Mouse (Mus musculus): ENCODE data around the gene Fam129b. TPM values are rescaled to one million over a fixed set of nuclear protein-coding genes. Genes with fewer than 3 reads are reported as not detected.
A peak's percentile ranks its signal among the peaks of the same experiment; 100 is the strongest.

Fam129b gene
- polyA plus RNA-seq, 1 experiment, result 90.1 TPM

- H3K4me3 ChIP-seq (ENCODE audit: insufficient read depth, low read length), result no peak overlapping the region
- no peak overlapping the region for H3K27ac ChIP-seq (ENCODE audit: insufficient read depth, low read depth, low read length)
- H3K4me1 ChIP-seq (ENCODE audit: control insufficient read depth, insufficient read depth, low read length), result peaks cover 81% of the 10 kb centered on the region
- no peak for TF ChIP-seq POLR2A (IDR thresholded peaks at IDR 0.05; ENCODE audit: borderline replicate concordance, low read depth, low read length)
- no peak; the same call in 1 of the 2 replicates for TF ChIP-seq CTCF (IDR thresholded peaks at IDR 0.05; ENCODE audit: low read depth, low read length)
Observed at GRCm38 (mm10) chr2:32884745-32885144, 8.8 kb downstream of the Fam129b start.

- TF ChIP-seq POLR2A (IDR thresholded peaks at IDR 0.05; ENCODE audit: borderline replicate concordance, low read depth, low read length) (no peak), CTCF (IDR thresholded peaks at IDR 0.05; ENCODE audit: low read depth, low read length) (no peak)
- no peak overlapping the region for H3K4me3 ChIP-seq (ENCODE audit: insufficient read depth, low read length)
- H3K27ac ChIP-seq (ENCODE audit: insufficient read depth, low read depth, low read length), result no peak overlapping the region
- H3K4me1 ChIP-seq (ENCODE audit: control insufficient read depth, insufficient read depth, low read length), result peaks cover 85% of the 10 kb centered on the region
Observed at GRCm38 (mm10) chr2:32888029-32888428, 12.1 kb downstream of the Fam129b start.

DNA sequence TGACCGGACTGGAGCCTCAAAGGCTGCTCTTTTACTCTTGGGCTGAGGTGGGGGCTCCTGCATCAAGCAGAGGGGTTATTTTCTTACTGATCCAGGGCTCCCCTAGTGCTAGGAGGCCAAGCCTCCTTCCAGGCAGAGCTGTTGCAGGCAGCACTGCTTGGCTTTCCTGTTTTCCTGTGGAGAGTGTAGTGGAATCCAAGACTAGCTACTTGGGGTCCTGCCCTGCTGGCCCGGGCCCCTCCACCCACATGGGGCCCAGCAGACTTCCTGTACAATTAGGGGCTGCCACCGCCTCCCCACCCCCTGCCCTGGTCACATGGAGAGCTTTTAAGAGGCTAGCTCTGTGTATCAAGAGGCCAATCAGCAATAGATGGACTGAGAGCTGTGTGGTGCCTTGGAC, 12.6 kb downstream of the Fam129b start:
- TF ChIP-seq POLR2A (IDR thresholded peaks at IDR 0.05; ENCODE audit: borderline replicate concordance, low read depth, low read length) (no peak), CTCF (IDR thresholded peaks at IDR 0.05; ENCODE audit: low read depth, low read length) (no peak)
- no peak overlapping the region for H3K4me3 ChIP-seq (ENCODE audit: insufficient read depth, low read length)
- peaks cover 85% of the 10 kb centered on the region for H3K4me1 ChIP-seq (ENCODE audit: control insufficient read depth, insufficient read depth, low read length)
- H3K27ac ChIP-seq (ENCODE audit: insufficient read depth, low read depth, low read length), result no peak overlapping the region

DNA sequence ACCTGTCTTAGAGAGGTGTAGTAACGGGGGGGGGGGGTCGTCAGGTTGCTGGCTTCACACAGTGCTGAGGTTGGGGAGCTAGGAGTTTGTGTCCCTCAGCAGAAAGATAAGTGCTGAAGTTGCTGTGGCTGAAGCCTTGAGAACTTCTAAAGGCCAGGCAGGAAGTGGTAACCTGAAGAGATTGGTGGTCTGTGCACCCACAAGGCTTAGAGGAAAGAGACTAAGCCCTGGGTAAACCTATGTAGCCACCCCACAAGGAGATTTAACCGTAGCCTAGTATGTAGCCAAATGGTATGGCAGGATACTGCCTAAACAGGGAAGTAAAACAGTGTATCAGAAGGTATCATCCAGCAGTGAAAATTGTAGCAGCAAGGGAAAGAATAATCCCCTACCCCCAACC, 14.4 kb downstream of the Fam129b start:
- Histone ChIP-seq H3K4me3 (ENCODE audit: insufficient read depth, low read length) (no peak overlapping the region), H3K27ac (ENCODE audit: insufficient read depth, low read depth, low read length) (no peak overlapping the region), H3K4me1 (ENCODE audit: control insufficient read depth, insufficient read depth, low read length) (peaks cover 85% of the 10 kb centered on the region)
- no peak for TF ChIP-seq POLR2A (IDR thresholded peaks at IDR 0.05; ENCODE audit: borderline replicate concordance, low read depth, low read length)

DNA sequence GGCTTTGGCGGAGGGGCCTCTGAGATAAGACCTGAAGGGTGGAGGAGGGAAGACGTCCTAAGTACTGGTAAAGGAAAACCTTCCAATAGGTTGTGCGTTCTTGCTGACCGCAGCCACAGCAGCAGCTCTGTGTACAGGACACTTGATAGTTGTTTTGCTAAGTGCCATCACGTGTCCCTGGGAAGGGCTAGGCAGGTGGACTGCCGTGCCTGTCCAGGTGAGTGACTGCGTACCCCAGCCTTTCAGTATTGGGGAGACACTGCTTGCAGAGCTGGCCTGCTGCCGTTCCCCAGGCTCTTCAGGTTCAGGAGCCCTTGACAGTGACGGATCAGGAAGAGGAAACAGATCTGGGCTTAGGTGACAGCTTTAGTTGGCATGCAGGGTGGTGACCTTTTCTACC, 15.4 kb downstream of the Fam129b start:
- no peak for TF ChIP-seq POLR2A (IDR thresholded peaks at IDR 0.05; ENCODE audit: borderline replicate concordance, low read depth, low read length)
- TF ChIP-seq CTCF (IDR thresholded peaks at IDR 0.05; ENCODE audit: low read depth, low read length), result no peak
- Histone ChIP-seq H3K4me3 (ENCODE audit: insufficient read depth, low read length) (no peak overlapping the region), H3K4me1 (ENCODE audit: control insufficient read depth, insufficient read depth, low read length) (peaks cover 84% of the 10 kb centered on the region), H3K27ac (ENCODE audit: insufficient read depth, low read depth, low read length) (no peak overlapping the region)

GRCm38 (mm10) chr2:32892490-32892889, 16.6 kb downstream of the Fam129b start:
- Histone ChIP-seq H3K27ac (ENCODE audit: insufficient read depth, low read depth, low read length) (no peak overlapping the region; the same call in 1 of the 2 replicates), H3K4me3 (ENCODE audit: insufficient read depth, low read length) (no peak overlapping the region), H3K4me1 (ENCODE audit: control insufficient read depth, insufficient read depth, low read length) (peaks cover 90% of the 10 kb centered on the region)
- TF ChIP-seq POLR2A (IDR thresholded peaks at IDR 0.05; ENCODE audit: borderline replicate concordance, low read depth, low read length) (no peak), CTCF (IDR thresholded peaks at IDR 0.05; ENCODE audit: low read depth, low read length) (no peak)

GRCm38 (mm10) chr2:32894097-32894496, 18.2 kb downstream of the Fam129b start:
- no peak for TF ChIP-seq CTCF (IDR thresholded peaks at IDR 0.05; ENCODE audit: low read depth, low read length)
- TF ChIP-seq POLR2A (IDR thresholded peaks at IDR 0.05; ENCODE audit: borderline replicate concordance, low read depth, low read length), result no peak
- no peak overlapping the region for H3K4me3 ChIP-seq (ENCODE audit: insufficient read depth, low read length)
- peak overlapping the region; percentile 47 for H3K27ac ChIP-seq (ENCODE audit: insufficient read depth, low read depth, low read length)
- peaks cover 92% of the 10 kb centered on the region for H3K4me1 ChIP-seq (ENCODE audit: control insufficient read depth, insufficient read depth, low read length)

DNA sequence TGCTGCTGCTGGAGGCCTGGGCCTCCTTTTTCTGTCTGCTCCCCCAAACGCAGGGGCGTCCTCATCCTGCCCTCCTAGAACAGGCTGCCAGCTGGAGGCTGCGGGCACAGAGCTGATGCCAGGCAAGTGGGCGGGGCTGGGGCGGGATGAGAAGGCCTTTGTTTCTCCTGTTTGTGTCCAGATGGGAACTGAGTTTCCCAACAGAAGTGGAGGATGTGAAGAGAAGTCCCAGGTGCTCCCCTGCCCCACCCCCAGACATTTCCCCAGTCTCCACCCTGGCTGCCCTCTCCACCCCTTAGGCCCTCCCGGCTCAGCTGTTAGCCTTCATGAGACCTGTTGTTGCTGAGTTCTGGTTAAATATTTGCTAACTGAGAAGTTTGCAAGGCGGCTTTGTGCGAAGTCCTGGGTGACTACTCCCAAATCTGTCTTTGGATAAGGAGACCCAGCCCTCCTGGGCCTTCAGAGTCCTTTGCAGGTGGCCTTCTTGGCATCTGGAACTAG, 19.7 kb downstream of the Fam129b start:
- H3K4me1 ChIP-seq (ENCODE audit: control insufficient read depth, insufficient read depth, low read length), result peaks cover 92% of the 10 kb centered on the region
- TF ChIP-seq POLR2A (IDR thresholded peaks at IDR 0.05; ENCODE audit: borderline replicate concordance, low read depth, low read length), result no peak

GRCm38 (mm10) chr2:32896507-32897147, 20.7 kb downstream of the Fam129b start:
- Histone ChIP-seq H3K4me1 (ENCODE audit: control insufficient read depth, insufficient read depth, low read length) (peaks cover 88% of the 10 kb centered on the region), H3K27ac (ENCODE audit: insufficient read depth, low read depth, low read length) (peak overlapping the region; percentile 69), H3K4me3 (ENCODE audit: insufficient read depth, low read length) (0 out of 2 replicates have a peak overlapping the region, but pooled peaks have one; percentile 2)
- TF ChIP-seq CTCF (IDR thresholded peaks at IDR 0.05; ENCODE audit: low read depth, low read length), result no peak
- TF ChIP-seq POLR2A (IDR thresholded peaks at IDR 0.05; ENCODE audit: borderline replicate concordance, low read depth, low read length), result no peak

More for the DNA sequence above, 19.7 kb downstream of the Fam129b start:
- H3K4me3 ChIP-seq (ENCODE audit: insufficient read depth, low read length), result no peak overlapping the region
- peak overlapping the region; percentile 69 for H3K27ac ChIP-seq (ENCODE audit: insufficient read depth, low read depth, low read length)

GRCm38 (mm10) chr2:32898983-32899382, 23.1 kb downstream of the Fam129b start:
- Histone ChIP-seq H3K4me3 (ENCODE audit: insufficient read depth, low read length) (no peak overlapping the region), H3K27ac (ENCODE audit: insufficient read depth, low read depth, low read length) (peak overlapping the region; percentile 53; the same call in 1 of the 2 replicates), H3K4me1 (ENCODE audit: control insufficient read depth, insufficient read depth, low read length) (peaks cover 73% of the 10 kb centered on the region)
- no peak for TF ChIP-seq CTCF (IDR thresholded peaks at IDR 0.05; ENCODE audit: low read depth, low read length)

All from bone marrow macrophage, adult 2 months (primary cell).